Mouse (Mus musculus): Measurements from ENCODE around the gene Ppp1r37. TPM values are rescaled to one million over a fixed set of nuclear protein-coding genes. Genes with fewer than 3 reads are reported as not detected.
"Not testable (repeated sequence)": the region's sequence is repeated elsewhere in the genome, so short reads cannot be mapped to it uniquely, and the experiment has no call there.

The Ppp1r37 gene
- total RNA-seq, 2 experiments from 2014 or later, result 14.6 to 37.2 TPM

DNA sequence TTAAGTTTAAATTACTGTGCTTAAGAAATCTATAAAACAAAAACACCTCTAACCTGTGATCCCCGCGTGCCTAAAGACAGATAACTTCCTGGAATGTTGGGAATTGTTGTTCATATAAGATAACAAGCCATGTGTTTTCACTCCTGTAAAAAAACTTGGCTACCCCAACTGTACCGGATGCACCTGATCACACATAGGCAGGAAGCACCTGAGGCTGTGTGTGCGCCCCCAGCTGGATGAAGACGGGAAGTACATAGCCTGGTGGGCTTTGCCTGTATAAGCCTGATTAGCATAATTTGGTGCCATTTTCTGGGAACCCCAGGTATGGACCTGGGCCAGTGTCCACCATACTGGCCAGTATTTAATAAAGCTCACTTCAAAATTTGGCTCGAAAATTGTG lies 19.3 kb downstream of the Ppp1r37 start:
- ATAC-seq (replicated peaks; ENCODE audit: low FRiP score, low TSS enrichment, poor library complexity, severe bottlenecking), result peak; percentile 51; the same call in 1 of the 2 replicates

DNA sequence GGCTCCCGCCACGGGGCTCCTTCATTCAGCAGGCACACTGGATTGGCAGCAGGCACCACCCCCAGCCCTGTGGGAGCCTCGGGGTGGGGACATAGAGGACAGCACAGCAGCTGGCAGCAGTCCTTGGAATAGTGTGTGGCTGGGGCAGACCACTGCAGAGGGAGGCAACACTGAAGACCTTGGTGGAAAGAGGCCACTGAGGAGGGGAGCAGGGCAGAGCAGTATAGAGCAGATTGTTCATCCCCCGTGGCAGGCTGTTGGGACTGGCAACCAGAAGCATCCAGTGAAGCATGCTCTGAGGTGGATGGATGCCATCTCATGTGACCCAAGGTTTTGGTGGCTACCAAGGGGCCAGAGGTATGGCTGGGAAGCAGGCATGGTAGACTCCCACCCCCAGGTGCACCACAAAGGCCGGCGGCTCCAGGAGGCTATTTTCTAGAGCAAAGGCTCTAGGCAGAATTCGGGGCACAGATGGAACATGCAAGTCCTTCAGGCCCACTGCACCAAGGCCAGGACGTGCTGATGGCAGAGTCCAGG lies 20.7 kb downstream of the Ppp1r37 start:
- ATAC-seq (replicated peaks; ENCODE audit: low FRiP score, low TSS enrichment, poor library complexity, severe bottlenecking), result peak; percentile 21; the same call in 1 of the 2 replicates

DNA sequence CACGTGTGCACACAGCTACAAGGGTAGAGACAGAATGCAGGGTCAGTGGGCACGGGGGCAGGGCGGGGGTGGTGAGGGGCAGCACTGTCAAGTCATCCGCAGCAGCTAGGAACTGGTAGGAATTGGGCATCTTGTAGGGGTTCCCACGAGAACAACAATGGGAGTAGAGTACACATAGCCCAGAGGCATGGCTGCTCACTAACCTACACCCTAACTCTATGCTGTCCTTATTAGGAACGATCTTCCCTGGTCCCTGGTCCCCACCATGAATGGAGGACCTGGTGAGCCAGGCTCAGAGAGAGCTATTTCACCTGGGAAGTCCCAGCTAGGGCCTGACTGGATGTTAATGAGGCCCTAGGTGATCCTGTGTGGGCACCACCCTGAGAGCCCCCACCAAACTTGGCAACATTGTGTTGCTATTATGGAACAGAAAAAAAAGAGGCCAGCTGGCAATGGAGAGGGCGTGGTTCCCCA lies 21.2 kb downstream of the Ppp1r37 start:
- ATAC-seq (replicated peaks; ENCODE audit: low FRiP score, low TSS enrichment, poor library complexity, severe bottlenecking), result no peak

DNA sequence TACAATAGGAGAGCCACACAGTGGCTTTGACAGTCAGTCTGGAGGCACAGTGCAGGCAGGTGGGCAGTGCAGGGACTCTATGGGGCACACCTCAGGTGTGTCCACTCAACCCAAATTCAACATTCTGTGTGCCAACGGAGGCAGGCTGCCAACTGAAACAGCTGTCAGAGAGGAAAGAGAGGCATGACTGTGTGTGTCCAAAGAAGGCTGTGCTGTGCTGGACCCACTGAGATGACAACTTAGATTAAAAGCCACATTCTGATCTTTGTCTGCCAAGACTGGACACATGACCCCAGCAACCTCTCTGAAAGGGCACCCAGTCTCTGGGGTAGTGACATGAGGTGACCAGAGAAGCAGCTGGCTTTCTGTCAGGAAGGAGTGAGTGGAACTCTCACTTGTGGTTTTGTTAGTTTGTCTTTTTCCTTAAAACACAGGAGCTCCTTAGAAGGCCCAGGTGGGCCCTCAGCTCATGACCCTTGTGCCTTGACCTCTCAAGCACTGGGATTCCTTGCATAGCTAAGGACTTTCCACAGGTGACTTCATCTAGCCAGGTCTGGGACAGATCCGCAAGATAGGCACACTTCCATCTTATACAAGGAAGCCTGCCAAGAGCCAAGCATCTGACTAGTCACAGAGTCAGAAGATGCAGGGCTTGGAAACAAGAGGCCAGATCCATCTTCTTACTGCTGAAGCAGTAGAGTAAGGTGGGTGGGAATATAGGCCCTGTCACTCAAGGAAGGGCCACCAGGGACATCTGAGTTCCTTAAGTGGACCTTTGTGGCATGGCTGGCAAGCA lies 21.9 kb downstream of the Ppp1r37 start:
- no peak for ATAC-seq (replicated peaks; ENCODE audit: low FRiP score, low TSS enrichment, poor library complexity, severe bottlenecking)

DNA sequence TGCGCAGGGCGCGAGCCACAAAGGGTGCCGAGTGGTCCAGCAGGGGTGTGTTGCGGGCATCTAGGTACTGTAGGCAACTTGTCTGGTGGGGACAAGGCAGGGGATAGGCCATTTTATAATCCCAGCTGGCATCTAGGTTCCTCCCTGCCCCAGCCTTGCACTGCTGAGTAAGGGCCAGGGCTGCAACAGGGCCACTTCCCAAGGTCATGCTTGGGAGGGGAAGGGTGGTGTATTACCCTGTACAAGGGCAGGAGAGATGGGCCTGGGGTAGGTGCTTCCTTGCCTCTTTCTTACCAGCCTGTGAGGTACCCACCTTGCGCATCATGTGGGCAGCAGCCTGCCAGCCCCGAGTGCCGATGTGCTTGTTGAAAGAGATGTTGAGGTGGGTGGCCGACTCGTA lies 28.2 kb downstream of the Ppp1r37 start:
- no peak for ATAC-seq (replicated peaks; ENCODE audit: low FRiP score, low TSS enrichment, poor library complexity, severe bottlenecking)

DNA sequence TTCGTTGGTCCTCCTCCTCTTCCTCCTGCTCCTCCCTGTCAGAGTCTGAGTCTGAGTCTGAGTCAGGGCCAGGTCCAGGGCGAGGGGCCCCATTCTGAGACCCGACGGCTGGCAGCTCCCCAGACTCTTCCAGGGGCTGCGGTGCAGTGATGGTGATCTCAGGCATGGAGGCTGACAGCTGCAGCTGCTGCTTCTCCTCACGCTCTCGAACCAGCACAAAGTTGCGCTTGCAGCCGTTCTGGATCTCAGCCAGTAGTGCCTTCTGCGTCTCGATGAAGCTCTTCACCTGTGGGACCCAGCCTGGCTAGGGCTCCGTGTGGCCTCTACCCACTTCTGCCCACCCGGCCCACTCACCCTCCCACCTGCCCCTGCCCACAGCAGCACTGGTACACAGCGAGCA lies 30.6 kb downstream of the Ppp1r37 start:
- ATAC-seq (replicated peaks; ENCODE audit: low FRiP score, low TSS enrichment, poor library complexity, severe bottlenecking), result no peak

DNA sequence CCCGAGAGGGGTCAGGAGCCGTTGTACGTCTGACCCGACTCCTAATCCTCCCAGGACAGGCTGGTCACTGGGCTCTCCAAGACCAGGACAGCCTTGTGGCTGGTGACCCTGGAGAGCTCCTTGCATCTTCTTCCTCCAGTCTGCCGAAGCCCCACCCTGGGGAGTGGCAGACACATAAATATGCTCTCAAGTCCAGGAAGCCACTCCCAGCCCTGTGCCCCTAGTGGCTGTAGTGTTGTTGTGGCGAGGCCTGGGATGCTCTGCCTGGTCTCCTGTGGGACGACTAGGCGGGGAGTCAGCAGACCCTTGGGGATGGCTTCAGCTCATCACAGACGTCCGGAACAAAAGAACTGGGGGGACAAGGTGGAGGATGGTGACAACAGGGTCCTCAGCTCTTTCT lies 31.8 kb downstream of the Ppp1r37 start:
- peak; percentile 42 for ATAC-seq (replicated peaks; ENCODE audit: low FRiP score, low TSS enrichment, poor library complexity, severe bottlenecking)

DNA sequence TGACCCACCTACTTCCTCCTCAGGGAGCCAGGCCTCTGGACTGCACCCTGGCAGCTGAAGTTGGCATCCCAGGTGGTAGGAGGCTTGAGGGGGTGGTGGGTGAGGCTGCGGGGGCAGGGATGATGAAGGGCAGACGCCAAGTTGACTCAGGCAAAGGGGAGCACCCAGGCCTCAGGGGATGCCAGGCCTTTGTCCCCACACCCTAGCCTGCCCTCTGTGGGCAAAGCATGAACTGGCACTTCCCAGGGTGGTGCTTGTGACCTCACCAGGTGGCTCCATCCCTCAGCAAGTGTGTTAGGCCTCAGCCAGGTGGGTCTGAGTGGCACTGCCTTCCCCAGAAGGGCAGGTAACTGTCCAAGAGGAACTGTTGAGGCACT lies 37.8 kb downstream of the Ppp1r37 start:
- ATAC-seq (replicated peaks; ENCODE audit: low FRiP score, low TSS enrichment, poor library complexity, severe bottlenecking), result peak; percentile 11; the same call in 1 of the 2 replicates

DNA sequence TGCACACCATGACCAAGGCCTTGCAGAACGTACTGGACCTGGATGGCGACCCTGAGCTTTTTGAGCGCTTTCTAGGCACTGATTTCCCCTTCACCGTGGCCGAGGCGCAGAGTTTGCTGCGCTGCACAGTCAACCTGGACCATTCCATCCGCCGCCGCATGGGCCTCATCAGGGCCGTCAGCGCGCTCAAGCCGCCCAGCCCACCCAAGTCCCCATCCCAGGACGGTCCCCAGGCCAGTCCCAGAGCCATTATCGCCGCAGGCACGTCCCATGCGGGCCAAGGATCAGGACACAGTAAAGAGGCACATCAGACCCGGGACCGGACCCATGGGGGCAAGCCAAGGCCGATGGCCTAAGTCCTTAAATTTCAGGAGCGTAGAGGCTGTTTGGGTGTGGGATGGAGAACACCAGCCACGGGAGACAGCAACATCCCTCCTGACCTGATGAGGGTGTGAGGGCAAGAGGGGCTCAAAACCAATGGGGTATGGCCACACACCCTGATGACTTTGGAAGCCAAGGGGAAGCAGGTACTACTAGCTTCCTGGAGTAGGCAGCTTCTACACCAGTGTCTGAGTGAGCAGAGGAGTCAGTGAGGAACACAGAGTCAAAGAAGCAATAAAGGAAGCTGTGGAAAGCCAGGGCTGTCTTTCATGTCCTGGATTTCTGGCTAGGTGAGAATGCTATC lies 38.3 kb downstream of the Ppp1r37 start:
- no peak for ATAC-seq (replicated peaks; ENCODE audit: low FRiP score, low TSS enrichment, poor library complexity, severe bottlenecking)

DNA sequence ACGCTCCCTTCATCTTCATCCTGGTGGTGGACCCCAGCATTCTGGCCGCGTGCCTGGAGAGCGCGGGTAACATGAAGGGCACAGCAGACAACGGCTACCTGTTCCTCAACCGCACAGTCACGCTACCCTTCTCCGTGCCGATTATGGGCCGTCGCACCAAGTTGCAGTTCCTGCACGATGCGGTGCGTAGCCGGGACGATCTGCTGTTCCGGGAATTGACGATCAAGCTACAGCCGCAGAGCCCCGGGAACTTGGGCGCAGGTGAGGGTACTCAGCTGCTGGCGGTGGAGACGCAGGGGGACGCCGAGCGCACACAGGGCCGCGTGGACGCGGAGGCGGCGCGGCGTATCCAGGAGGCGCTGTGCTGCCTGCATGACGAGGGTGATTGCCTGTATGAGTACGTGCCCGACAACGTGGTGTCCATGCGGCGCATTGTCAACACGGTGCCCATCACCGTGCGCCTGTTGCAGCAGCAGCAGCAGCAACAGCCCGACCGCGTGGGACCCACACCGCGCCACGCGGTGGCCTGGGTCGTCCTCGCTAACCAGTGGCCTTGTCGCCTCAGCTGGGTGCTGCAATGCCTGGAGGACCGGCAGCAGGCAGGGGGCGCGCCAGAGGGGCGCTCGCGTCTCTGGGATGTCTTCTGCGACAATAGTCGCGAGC lies 39.0 kb downstream of the Ppp1r37 start:
- ATAC-seq (replicated peaks; ENCODE audit: low FRiP score, low TSS enrichment, poor library complexity, severe bottlenecking), result peak; percentile 21; the same call in 1 of the 2 replicates

DNA sequence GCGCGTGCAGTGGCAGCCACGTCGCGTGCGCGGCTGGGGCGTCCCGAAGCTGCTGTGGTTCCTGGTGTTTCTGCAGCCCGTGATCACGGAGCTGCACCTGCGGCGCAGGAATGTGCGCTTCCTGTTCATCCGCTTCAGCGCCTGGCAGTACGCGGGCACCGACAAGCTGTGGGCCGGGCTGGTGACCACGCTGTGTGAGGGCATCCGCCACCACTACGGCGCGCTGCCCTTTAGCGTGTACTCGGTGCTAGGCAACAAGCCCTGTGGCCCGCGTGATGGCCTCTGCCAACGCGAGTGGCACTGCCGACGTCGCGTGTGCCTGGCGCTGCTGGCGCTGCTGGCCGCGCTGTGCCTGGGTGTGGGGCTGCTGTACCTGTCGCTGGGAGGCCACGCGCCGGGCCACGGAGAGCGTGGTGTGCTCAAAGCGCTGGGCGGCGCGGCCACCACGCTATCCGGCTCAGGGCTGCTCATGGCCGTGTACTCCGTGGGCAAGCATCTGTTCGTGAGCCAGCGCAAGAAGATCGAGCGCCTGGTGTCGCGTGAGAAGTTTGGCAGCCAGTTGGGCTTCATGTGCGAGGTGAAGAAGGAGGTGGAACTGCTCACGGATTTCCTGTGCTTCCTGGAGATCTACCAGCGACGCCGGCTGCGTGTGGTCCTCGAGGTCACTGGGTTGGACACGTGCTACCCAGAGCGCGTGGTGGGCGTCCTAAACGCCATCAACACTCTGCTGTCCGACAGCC lies 39.7 kb downstream of the Ppp1r37 start:
- no peak for ATAC-seq (replicated peaks; ENCODE audit: low FRiP score, low TSS enrichment, poor library complexity, severe bottlenecking)

DNA sequence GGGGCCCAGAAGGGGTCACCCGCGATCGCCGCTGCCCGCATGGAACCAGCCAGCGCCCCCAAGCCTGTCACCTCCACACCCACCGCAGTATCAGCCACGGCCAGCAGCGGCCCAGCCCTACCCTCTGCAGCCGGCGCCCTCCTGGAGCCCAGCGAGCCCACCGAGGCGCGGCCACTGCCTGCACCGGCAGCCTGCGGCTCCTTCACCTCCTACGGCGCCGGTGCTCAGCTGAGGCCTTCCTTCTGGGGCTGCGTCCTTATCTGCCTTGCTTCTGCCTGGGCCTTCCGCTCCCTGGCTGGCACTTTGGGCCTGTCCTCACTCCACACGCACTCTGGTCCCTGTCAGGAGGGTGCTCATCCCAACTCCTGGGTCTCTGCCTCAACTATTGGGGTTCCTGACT lies 42.8 kb downstream of the Ppp1r37 start:
- peak; percentile 37; the same call in 1 of the 2 replicates for ATAC-seq (replicated peaks; ENCODE audit: low FRiP score, low TSS enrichment, poor library complexity, severe bottlenecking)

DNA sequence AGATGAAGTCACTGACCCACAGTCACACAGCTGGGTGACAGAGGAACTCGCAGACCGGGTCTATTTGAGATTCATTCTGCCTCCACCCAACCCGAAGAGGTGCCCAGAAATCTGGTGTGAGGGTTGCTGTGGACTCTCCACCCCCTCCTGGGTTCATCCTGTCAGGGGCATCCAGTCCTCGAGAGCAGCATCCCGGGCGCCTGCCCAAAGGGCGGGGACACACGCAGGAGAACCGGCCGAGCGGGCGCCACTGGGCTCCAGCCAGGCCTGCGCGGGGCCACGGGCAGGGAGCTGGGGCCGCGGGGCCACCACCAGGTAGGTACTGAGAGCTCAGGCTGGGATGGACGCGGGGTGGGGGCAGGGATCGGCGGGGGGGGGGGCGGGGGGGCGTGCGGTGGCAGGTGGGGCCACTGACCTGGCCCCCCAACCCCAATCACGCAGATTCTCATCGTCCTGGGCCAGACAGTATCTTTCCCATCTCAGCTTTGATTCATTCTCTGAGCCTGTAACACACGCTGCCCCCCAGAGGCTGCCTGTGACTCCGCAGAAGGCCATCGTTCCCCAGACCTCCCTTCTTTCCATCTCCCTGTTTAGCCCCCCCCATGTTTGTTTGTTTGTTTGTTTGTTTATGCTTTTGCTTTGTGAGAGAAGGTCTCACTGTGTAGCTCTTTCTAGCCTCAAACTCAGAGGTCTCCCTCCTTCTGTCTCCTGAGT lies 45.1 kb downstream of the Ppp1r37 start, which contains the start of gene Nkpd1:
TSS of gene Nkpd1 (plus strand) at position 187 of the 714 bp plus-strand sequence.
- no peak for ATAC-seq (replicated peaks; ENCODE audit: low FRiP score, low TSS enrichment, poor library complexity, severe bottlenecking)

DNA sequence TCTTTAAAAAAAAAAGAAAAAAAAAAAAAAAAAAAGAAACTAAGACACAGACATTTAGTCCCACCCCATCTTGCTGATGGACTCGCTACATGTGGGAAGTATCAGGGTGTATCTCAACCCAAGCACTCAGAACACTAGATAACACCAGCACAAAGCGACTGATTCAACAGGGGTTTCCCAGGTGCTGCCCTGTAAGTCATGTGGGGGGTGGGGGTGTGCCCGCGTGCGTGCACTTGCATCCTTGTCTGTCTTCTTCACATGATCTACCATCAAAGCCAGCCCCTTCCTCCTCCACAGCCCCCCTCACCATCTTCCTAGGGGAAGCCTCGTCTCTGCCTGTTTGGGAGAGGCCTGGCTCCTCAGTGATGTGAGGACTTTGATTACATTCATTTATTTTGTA lies 50.5 kb downstream of the Ppp1r37 start:
- ATAC-seq (replicated peaks; ENCODE audit: low FRiP score, low TSS enrichment, poor library complexity, severe bottlenecking), result no peak

DNA sequence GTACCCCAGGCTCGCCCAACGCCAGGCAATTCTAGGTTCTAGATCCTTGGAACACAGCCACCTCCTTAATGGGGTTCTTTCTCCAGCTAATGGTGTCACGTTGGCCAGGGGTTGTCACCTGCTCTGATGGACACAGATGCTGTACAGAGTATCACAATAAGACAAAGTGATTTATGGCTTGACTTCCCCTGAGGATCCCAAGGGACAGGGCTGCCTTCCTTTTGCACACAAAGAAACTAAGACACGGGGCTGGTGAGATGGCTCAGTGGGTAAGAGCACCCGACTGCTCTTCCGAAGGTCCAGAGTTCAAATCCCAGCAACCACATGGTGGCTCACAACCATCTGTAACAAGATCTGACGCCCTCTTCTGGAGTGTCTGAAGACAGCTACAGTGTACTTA lies 50.9 kb downstream of the Ppp1r37 start:
- ATAC-seq (replicated peaks; ENCODE audit: low FRiP score, low TSS enrichment, poor library complexity, severe bottlenecking), result not testable (repeated sequence)

DNA sequence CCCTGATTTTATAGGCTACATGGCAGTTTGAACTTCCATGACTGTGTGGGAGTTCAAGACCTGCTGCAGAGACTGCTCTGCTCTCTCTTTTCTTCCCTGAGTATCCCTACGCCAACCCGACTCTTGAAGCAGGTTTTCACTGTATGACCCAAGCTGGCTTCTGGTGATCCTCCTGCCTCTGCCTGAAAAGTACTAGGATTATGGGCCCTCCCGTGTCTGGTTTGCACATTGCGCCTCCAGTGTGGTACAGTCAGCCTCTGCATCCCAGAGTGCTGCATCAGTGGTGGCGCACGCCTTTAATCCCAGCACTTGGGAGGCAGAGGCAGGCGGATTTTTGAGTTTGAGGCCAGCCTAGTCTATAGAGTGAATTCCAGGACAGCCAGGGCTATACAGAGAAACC lies 53.1 kb downstream of the Ppp1r37 start:
- no peak for ATAC-seq (replicated peaks; ENCODE audit: low FRiP score, low TSS enrichment, poor library complexity, severe bottlenecking)

DNA sequence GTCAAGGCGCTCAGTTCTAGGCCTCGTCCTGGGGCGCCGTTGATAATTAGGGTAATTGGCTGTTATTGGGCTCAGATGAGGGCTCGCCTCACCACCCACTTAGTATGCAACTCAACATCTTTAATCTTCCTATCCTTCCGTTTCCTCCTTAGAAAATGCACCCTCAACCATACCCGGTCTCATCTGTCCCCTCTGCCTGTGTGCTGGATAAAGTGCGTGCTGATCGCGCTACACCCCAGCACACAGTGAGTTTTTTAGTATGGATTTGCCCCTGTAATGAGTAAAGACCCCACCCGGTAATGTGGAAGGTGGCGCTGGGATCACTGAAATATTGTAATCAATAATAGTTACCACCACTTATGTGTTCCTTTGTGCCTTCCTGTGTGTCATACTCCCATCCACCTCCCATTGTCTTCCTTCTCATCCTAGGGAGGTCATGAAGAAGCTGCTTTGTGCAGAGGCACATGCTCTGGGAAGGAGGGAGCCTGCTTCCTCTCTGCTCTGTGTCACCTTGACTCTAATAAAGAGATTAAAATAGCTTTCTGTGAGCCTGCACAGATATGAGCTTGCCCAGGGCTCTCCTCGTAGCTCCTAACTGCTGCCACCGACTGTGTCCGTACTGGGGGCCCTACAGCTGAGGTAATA lies 53.8 kb downstream of the Ppp1r37 start:
- no peak for ATAC-seq (replicated peaks; ENCODE audit: low FRiP score, low TSS enrichment, poor library complexity, severe bottlenecking)
